Mouse (Mus musculus): ENCODE data around the gene Bag2.
"Not testable (repeated sequence)": the region's sequence is repeated elsewhere in the genome, so short reads cannot be mapped to it uniquely, and the experiment has no call there.

Bag2 gene

GRCm38 (mm10) chr1:33757491-33758041, at the start of gene Bag2:
Gene Bag2 (minus strand): TSS chr1:33757795.
- DNase-seq: peak; percentile 70

- DNase-seq: no peak
Measured at GRCm38 (mm10) chr1:33803323-33803722, 45.7 kb upstream of the Bag2 start.

GRCm38 (mm10) chr1:33799620-33800019, 42.0 kb upstream of the Bag2 start:
- no peak for DNase-seq

DNA sequence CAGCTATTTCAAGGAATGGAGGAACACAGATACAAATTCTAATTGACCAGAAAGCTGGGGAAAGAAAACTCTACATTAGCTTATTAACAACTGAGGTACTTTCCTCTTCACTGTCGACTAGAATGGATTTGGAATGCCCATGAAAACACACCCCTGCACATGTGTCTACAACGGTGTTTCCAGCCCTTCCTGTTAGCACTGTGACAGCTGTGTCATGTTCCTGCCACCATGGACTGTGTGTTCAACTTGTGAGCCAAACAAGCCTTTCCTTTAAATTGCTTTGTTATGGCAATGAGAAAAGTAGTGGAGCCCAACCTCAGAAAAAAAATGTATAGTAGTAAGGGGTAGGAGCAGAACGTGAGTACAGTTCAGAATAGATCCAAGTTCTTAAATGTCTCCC, 30.9 kb upstream of the Bag2 start:
- no peak for DNase-seq

- no peak for DNase-seq
Measured at GRCm38 (mm10) chr1:33788072-33788471, 30.5 kb upstream of the Bag2 start.

GRCm38 (mm10) chr1:33784561-33784960, 27.0 kb upstream of the Bag2 start:
- DNase-seq: no peak

- peak; percentile 30 for DNase-seq
Measured at GRCm38 (mm10) chr1:33776175-33776611, 18.6 kb upstream of the Bag2 start.

GRCm38 (mm10) chr1:33772106-33772505, 14.5 kb upstream of the Bag2 start:
- no peak for DNase-seq

DNA sequence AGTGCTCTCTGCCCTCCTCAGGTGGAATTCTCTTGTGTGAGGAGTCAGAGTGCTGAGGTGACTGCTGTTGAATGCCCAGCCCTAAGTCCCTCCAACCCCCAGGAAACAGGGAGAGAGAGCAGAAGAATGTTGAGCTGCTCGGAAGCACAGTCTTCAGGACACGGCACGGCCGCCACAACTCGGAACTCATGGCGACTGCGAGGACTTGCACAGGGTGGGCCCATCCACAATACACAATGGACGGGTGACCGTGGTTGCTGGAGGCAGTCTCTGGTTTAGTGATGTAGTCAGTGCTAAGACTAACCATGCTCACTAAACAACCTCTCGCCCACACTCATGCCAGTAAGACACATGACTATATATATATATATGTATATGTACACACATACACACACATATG, 14.0 kb upstream of the Bag2 start:
- no peak for DNase-seq

GRCm38 (mm10) chr1:33768827-33769226, 11.2 kb upstream of the Bag2 start:
- no peak for DNase-seq

DNA sequence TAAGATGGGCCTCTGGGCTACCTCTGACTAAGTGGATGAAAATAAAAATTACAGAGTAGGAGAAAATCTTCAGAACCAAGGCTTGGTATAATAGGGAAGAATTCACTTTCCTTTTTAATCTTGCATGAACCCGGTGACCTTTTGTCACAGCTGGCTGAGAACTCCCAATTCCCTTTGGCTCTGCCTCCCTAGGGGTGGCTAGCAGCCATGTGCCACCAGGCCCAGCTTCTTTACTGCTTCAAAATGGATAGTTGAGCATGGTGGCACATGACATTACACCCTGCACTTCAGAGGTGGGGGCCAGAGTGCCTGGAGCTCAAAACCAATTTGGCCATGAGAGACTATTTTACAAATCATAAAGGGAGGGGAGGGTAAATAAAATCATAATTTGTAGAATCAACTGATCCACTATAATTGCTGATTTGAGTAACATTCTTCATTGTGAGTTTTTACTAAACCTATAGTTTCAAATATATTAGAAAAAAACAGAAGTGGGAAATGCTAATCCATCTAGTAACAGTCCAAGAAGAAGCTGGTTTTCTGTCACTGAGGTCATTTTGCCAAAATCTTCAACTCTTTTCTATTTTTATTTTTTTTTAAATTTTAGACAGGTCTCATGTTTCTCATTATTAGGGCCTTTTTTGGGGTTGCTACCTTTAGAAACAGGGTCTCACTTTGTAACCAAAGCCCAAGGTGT, 10.6 kb upstream of the Bag2 start:
- DNase-seq: no peak

GRCm38 (mm10) chr1:33766520-33767508, 9.2 kb upstream of the Bag2 start:
- DNase-seq: no peak

- DNase-seq: no peak
Measured at GRCm38 (mm10) chr1:33765468-33766080, 8.0 kb upstream of the Bag2 start.

DNA sequence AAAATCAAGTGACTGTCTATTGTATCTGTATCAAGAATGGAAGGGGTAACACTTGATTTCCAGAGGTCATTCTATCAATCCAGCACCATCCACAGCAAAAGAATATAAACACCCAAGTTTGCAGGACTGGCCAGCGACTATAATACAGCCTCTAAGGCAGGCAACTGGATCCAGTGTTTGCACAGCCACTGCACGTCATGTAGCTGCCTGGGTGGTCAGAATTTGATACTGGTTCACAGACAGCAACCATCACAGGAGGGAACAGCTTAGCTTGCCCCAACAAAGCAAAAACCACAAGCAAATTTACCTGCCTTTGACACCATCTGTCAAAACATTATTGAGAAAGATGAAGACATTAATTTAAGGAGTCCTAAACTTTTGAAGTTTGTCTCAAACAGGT, 6.2 kb upstream of the Bag2 start:
- DNase-seq: no peak

GRCm38 (mm10) chr1:33758488-33758887, 893 bp upstream of the Bag2 start:
- DNase-seq: no peak

DNA sequence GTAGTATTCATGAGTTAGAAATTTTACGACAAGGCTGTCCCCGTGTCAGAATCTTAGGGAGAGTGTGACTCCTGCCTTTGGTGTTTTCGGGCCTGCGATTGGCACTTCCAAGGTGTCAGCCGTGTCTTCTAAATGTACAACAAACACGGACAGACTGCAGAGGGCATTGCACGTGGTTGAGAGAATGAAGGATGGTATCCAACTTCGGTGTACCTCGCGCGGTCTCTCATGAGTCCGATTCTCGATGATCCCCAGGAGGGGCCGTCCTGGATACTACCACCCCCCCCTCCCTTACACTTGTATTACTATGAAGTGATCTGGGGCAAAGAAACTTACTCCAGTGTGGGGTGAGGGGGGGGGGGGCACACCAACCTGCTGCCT, 572 bp downstream of the Bag2 start:
- DNase-seq: peak; percentile 44

DNA sequence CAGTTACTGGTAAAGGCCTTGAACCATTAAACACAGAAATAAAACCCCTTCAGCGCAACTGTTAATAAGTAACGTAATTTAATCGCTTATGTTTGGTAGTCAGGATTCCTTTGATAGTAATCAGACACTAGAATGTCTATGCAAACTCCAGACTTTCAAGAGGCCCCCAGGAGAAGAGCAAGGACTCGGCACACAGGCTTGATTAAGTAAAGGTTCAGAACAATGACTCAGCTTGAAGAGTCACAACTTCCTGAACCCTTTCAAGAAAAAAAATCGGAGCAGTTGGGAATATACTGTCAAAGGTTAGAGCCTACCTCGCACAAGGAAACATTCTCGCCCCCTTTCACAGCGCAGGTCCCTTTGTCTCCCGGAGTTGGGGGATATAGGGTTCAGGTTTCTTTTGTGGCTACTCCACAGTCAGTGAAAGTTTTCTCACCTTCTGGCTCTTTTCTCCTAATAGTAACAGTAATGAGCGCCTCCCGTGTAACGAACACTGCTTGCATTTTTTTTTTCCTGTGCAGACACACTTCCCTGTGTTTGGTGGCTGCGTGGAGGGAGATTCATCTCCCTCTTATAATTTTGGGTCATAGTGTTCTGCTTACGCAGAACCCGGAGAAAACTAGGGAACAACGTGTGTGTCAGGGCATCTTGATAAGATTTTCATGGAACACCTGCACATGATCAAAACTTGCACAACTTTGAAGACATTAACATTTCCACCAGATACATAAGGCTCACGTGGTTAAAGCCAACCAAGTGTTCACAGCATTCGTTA, 1.1 kb downstream of the Bag2 start:
- DNase-seq: no peak

GRCm38 (mm10) chr1:33755799-33756198, 1.8 kb downstream of the Bag2 start:
- DNase-seq: no peak

- DNase-seq: no peak
Measured at GRCm38 (mm10) chr1:33754965-33755735, 2.4 kb downstream of the Bag2 start.

GRCm38 (mm10) chr1:33754089-33754488, 3.5 kb downstream of the Bag2 start:
- DNase-seq: no peak

DNA sequence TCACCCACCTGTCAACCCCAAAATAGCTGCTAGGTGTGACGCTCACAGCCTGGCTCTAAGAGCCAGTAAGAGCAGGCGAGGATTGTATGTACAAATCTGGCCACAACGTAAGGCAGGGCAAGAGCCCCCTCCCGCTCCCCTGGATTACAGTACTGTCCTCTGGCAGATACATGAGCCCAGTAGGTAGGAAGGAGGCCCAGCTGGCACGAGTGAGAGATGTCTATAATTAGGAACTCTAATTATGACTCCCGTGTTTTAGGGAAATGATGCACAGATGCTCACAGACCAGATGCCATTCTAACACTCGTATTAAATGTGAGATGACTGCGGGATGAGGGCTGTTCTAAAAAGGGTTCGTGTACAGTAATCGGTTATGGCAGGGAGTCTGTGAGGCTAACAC, 6.3 kb downstream of the Bag2 start:
- DNase-seq: peak; percentile 77

DNA sequence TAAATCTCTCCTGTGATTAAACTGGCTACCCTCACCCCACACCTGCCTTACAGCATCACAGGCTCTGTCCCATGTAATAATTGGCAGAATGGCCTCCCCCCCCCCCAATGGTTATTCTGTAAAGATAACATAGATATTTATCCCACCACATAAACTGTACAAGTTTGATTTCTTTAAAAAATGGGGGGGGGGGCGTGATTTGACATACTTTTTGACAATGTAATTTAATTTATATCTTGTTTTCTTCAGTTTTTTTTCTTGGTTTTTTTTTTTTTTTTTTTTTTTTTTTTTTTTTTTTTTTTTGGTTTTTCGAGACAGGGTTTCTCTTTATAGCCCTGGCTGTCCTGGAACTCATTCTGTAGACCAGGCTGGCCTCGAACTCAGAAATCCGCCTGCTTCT, 7.9 kb downstream of the Bag2 start:
- DNase-seq: not testable (repeated sequence)

All from cerebellum, adult 9-10 months (tissue).